9 mouse cellular contexts compared by ENCODE assay signal in the genomic region with DNA sequence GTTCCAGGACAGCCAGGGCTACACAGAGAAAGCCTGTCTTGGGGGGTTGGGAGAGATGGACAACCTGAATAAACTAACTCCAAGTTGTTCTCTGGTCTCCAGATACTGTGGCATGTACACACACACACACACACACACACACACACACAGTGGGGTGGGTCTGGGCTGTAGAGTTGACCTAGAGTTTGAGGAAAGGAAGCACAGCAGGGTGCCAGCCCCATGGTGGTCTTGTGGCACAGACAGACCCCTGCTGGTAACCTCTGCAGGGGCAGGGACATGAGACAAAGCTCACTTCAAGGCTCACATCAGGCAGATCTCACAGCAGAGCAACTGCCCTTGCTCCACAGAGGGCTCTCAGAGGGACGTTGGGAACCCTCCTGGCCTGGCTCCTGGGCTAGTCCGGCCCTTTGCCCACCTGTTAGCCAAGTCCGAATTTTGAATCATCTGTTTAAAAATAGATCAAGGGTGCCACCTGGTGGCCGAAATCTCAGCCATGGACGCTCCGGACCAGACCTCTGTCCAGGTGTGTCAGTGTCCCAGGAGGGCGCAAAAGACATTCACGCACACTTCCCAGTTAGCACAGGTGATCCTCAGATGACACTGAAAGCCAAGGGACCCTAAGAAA. TPM values are rescaled to one million over a fixed set of nuclear protein-coding genes. Genes with fewer than 3 reads are reported as not detected.
A peak's percentile ranks its signal among the peaks of the same experiment; 100 is the strongest.
DNase-seq lines count a peak whose midpoint lies in the region; ATAC-seq and TF ChIP-seq lines count a peak whose summit lies in the region.
"Had no signal": no experiment of that assay in that cellular context is flagged by ENCODE, and none has a peak within 500 bp of the region (broad histone marks: within the 10 kb centered on the region; RNA-seq: fewer than 3 reads in every experiment).

No protein-coding gene starts in this region.

- TF ChIP-seq CTCF in testis, adult 2 months (IDR thresholded peaks at IDR 0.05; ENCODE audit: control insufficient read depth, insufficient read depth, insufficient replicate concordance, low read depth, low read length): peak; percentile 41; the same call in 1 of the 2 replicates
- TF ChIP-seq CTCF in lung, postnatal 0 days (IDR thresholded peaks at IDR 0.05): peak; percentile 81

- WGBS in lung, postnatal 0 days: under 1% methylated on average over 8 of the region's 8 CpGs

- H3K4me2 ChIP-seq in lung, postnatal 0 days (replicated peaks; ENCODE audit: low read depth, low read length): no peak overlapping the region

- H3K4me3 ChIP-seq in testis, adult 2 months (ENCODE audit: control insufficient read depth, low read depth, low read length): no peak overlapping the region
- no peak overlapping the region for H3K4me3 ChIP-seq in lung, postnatal 0 days (ENCODE audit: low read depth, low read length)

- TF ChIP-seq POLR2A in testis, adult 2 months (IDR thresholded peaks at IDR 0.05; ENCODE audit: control insufficient read depth, low read depth, low read length): no peak

- no peak for TF ChIP-seq EP300 in lung, postnatal 0 days (IDR thresholded peaks at IDR 0.05)

- no peak overlapping the region for H3K27ac ChIP-seq in testis, adult 2 months (ENCODE audit: control insufficient read depth, insufficient read depth, low read depth, low read length)
- H3K27ac ChIP-seq in lung, postnatal 0 days (ENCODE audit: low read length): no peak overlapping the region
- H3K27ac ChIP-seq: macrophage had no signal

- H3K9me3 ChIP-seq in lung, postnatal 0 days (ENCODE audit: low read length): no peaks in the 10 kb centered on the region

- peak; percentile 16; the same call in 1 of the 2 replicates for ATAC-seq in lung, postnatal 0 days
- no peak for ATAC-seq in activated CD4-positive, CD25-positive, alpha-beta regulatory T cell, adult 4 months

- no peaks in the 10 kb centered on the region for H3K27me3 ChIP-seq in testis, adult 2 months (ENCODE audit: control insufficient read depth, insufficient read depth, low read length)
- no peaks in the 10 kb centered on the region for H3K27me3 ChIP-seq in lung, postnatal 0 days (replicated peaks; ENCODE audit: insufficient read depth, low read length)

- no peak for DNase-seq in testis, postnatal 14 days (ENCODE audit: low spot score)
- DNase-seq in brain, adult 2 months (ENCODE audit: low read depth, low spot score): peak; percentile 59
- DNase-seq in frontal cortex, postnatal 36 days (ENCODE audit: low spot score in 2 of 2): peak; percentile 46 to 62
- DNase-seq in kidney, adult 9 months: peak; percentile 87
- peak; percentile 49 for DNase-seq in lung, postnatal 0 days (ENCODE audit: low spot score)
- peak; percentile 50 to 72 for DNase-seq in right cerebral cortex, postnatal 10 days (ENCODE audit: low spot score in 2 of 2)

- H3K9ac ChIP-seq in lung, postnatal 0 days (replicated peaks; ENCODE audit: low read depth): no peak overlapping the region

- H3K36me3 ChIP-seq in testis, adult 2 months (ENCODE audit: control insufficient read depth, insufficient read depth, low read length): no peaks in the 10 kb centered on the region
- no peaks in the 10 kb centered on the region for H3K36me3 ChIP-seq in lung, postnatal 0 days (ENCODE audit: insufficient read depth, low read length)

- H3K4me1 ChIP-seq in testis, adult 2 months (ENCODE audit: control insufficient read depth, insufficient read depth, low read length): peaks cover 6% of the 10 kb centered on the region
- H3K4me1 ChIP-seq in lung, postnatal 0 days (ENCODE audit: insufficient read depth, low read depth, low read length): no peaks in the 10 kb centered on the region

RNA-seq across cellular contexts. Expression of a gene that starts 31.1 kb away (rescaled TPM):
- 0.23 and 0.31 TPM in 2 replicates for polyA plus RNA-seq in testis, adult 2 months (2012; rRNA removed)
- 0.08 and 0.10 TPM in 2 replicates for polyA plus RNA-seq in lung, postnatal 0 days (2015; fragmentation: Nextera tagmentation; extraction: Ambion mirVana)
- polyA plus RNA-seq in activated CD4-positive, CD25-positive, alpha-beta regulatory T cell, adult 4 months (2017; shearing (Covaris generic)): not detected
- polyA plus RNA-seq: macrophage had no signal

RNA-seq across cellular contexts. Expression of a gene that starts 34.8 kb away (rescaled TPM):
- polyA plus RNA-seq in testis, adult 2 months (2012; rRNA removed): 0.30 and 0.40 TPM in 2 replicates
- 1.1 and 2.5 TPM in 2 replicates for polyA plus RNA-seq in lung, postnatal 0 days (2015; fragmentation: Nextera tagmentation; extraction: Ambion mirVana)
- 100 to 1,000 TPM; 118 to 141 TPM for polyA plus RNA-seq in activated CD4-positive, CD25-positive, alpha-beta regulatory T cell, adult 4 months (2017; shearing (Covaris generic))

Comparison
In these comparisons a context has a peak if more than half of its experiments do, and no peak if none do; other contexts are left out.
1. RNA of a gene that starts 34.8 kb away (polyA plus RNA-seq): 118 to 141 TPM in activated CD4-positive, CD25-positive, alpha-beta regulatory T cell, adult 4 months; 1.1 to 2.5 TPM in lung, postnatal 0 days and 0.30 to 0.40 TPM in testis, adult 2 months; every median in the first group is over 10 times any median in the second.